Mouse (Mus musculus): ENCODE results near the gene Cpe. TPM values are rescaled to one million over a fixed set of nuclear protein-coding genes. Genes with fewer than 3 reads are reported as not detected.
A peak's percentile ranks its signal among the peaks of the same experiment; 100 is the strongest.

Gene Cpe
- total RNA-seq (2014; fragmentation: Nextera tagmentation) (not detected in 2 replicates), total RNA-seq (2017) (not detected in 2 replicates)

GRCm38 (mm10) chr8:64692651-64693201 lies at the start of gene Cpe:
Gene Cpe, minus strand, starts transcription at chr8:64693054.
- ATAC-seq (replicated peaks; ENCODE audit: low FRiP score, low TSS enrichment, poor library complexity, severe bottlenecking): peak; percentile 98

GRCm38 (mm10) chr8:64740547-64741211 lies 47.8 kb upstream of the Cpe start:
- peak; percentile 77 for ATAC-seq (replicated peaks; ENCODE audit: low FRiP score, low TSS enrichment, poor library complexity, severe bottlenecking)

DNA sequence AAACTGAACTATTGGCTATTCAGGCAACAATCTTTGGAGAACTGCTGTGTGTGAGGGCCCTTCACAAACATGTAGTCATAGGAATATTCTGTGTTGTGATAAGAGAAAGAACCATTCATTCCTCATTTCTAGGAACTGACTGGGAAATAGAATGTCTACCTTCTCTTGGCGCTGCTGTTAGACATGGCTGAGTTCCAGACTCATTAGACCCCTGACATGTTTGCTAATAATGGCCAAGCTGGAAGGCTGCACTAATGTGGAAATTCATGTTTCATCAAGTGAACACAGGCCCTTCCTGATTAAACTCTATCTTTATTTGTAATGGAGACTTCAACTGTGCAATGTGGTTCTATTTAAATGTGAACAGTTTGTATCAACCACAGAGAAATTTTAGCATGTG lies 46.1 kb upstream of the Cpe start:
- ATAC-seq (replicated peaks; ENCODE audit: low FRiP score, low TSS enrichment, poor library complexity, severe bottlenecking): no peak

- no peak for ATAC-seq (replicated peaks; ENCODE audit: low FRiP score, low TSS enrichment, poor library complexity, severe bottlenecking)
Measured at GRCm38 (mm10) chr8:64736767-64737323, 44.0 kb upstream of the Cpe start.

GRCm38 (mm10) chr8:64735161-64735560 lies 42.3 kb upstream of the Cpe start:
- ATAC-seq (replicated peaks; ENCODE audit: low FRiP score, low TSS enrichment, poor library complexity, severe bottlenecking): peak; percentile 26

DNA sequence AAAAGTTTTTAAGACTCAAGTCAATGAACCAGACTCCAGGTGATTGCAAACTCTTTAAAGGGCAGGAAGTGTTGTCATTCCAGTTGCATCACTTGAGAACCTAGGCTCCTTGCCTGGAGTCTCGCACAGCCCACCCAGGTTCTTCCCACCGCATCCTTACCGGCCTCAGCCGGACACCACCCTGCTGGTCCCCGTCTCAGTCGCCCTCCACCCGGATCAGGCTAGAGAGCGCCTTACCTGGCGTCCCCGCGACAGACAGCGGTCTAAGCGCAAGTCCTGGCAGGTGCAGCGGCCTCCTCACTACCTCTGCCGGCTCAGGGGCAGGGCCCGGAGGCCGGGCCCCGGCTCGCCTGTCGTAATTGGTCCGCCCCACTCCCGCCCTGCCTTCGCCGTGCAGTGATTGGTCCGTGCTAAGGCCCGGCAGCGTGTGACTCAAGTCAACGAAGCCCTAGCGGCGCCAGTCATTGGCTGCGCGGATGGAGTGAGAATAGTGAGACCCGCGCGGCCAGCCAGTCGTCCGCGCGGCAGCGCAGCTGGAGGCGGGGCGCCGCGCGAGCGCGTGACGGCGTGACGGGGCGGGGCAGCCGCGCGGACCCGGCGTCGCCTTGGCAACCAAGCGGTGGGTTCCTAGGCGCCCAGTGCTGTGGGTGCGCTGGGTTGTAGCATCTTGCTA lies 40.6 kb upstream of the Cpe start, which contains the start of gene Msmo1:
Gene Msmo1, minus strand, starts transcription at position 522 of the 673 bp plus-strand sequence.
- ATAC-seq (replicated peaks; ENCODE audit: low FRiP score, low TSS enrichment, poor library complexity, severe bottlenecking): peak; percentile 99

GRCm38 (mm10) chr8:64732596-64732995 lies 39.7 kb upstream of the Cpe start:
- no peak for ATAC-seq (replicated peaks; ENCODE audit: low FRiP score, low TSS enrichment, poor library complexity, severe bottlenecking)

- ATAC-seq (replicated peaks; ENCODE audit: low FRiP score, low TSS enrichment, poor library complexity, severe bottlenecking): no peak
Measured at GRCm38 (mm10) chr8:64728156-64728555, 35.3 kb upstream of the Cpe start.

DNA sequence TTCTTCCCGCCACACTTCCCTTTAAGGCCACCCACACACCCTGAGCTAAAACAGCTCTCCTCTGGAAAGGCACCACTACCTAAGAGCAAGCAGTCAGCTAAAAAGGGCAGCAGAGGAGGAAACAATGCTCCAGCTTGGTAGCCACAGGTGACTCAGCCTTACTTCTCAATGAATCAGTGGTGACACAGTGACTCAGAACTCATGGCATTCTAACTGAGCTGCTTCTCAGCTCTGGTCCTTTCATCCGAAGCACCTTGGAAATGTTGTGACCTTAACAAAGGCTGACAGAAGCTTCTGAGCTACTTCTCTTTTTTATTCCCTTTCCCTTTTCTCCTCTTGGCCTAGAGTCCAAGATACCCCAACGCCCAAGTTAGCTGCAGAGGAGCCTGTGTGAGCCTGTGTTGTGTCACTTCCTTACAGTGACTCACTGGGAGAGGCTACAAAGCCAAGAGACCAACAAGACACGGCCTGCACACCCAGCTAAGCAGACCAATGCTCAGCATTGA lies 33.4 kb upstream of the Cpe start:
- ATAC-seq (replicated peaks; ENCODE audit: low FRiP score, low TSS enrichment, poor library complexity, severe bottlenecking): no peak

DNA sequence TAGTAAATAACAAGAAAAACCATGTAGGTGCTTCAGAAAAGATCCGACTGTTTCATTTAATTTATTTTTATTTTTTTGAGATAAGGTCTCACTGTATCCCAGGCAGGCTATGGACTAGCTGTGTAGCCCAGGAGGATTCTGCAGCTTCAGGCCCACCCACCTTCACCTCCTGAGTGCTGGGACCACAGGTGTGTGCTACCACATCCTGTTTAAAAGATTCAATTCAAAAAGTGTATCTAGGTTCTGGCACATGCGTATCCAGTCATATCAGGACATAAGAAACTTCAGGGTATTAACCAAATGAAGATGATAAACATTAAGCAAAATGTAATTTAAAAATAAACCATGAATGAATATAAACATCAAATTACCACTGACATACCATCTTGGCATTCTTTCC lies 30.4 kb upstream of the Cpe start:
- ATAC-seq (replicated peaks; ENCODE audit: low FRiP score, low TSS enrichment, poor library complexity, severe bottlenecking): no peak

DNA sequence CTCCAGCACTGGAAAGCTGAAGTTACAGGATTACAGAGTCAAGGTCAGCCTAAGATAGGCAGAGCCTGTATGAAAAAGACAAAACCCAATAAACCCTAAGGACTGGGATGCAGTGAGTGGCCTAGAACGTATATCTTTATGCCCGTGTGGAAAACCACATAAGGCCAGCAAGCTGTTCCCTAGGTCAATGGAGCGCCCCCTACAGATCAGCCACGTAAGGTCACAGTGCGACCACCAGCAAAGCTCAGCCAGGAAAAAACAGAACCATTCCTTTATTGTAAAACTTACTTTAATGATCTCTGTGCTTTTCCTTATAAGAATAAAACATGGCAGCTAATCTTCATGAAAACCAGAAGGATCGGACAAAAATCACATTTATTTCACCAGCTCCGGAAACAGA lies 25.0 kb upstream of the Cpe start:
- no peak for ATAC-seq (replicated peaks; ENCODE audit: low FRiP score, low TSS enrichment, poor library complexity, severe bottlenecking)

GRCm38 (mm10) chr8:64712499-64712898 lies 19.6 kb upstream of the Cpe start:
- no peak for ATAC-seq (replicated peaks; ENCODE audit: low FRiP score, low TSS enrichment, poor library complexity, severe bottlenecking)

DNA sequence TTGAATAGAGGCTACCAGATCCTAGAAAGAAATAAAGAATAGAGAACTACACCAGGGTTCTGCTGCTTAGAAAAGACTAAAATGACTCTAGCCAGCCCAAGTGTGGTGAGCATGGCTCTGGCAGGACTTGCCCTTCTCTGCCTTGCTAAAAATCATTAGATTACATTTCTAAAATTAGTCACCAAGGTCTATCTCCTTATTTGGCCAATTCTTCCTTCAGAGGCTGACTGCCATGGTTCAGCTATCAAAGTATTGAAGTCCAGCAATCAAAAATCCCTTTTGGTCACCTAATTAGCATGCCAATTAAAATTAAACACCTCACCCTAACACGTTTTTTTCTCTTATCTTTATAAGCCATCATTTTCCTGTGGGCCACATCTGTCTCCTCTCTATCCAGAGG lies 18.7 kb upstream of the Cpe start:
- ATAC-seq (replicated peaks; ENCODE audit: low FRiP score, low TSS enrichment, poor library complexity, severe bottlenecking): no peak

DNA sequence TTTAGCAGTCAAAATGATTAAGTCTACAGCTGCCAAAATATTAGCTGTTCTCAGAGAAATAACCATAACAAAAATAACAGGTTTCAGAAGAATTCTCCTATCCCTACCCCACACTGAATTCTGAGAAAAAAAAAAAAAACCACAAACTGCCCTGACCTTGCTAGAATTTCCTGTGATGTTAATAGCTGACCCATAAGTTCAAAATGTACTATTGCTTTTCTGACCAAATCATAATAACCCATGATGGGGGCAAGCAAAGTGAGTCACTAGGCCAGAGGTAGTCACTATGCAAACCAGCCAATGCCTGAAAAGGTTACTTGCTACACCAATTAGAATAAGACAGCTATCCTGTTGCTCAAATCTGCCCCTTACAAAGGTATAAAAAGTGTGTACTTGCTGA lies 14.6 kb upstream of the Cpe start:
- no peak for ATAC-seq (replicated peaks; ENCODE audit: low FRiP score, low TSS enrichment, poor library complexity, severe bottlenecking)

DNA sequence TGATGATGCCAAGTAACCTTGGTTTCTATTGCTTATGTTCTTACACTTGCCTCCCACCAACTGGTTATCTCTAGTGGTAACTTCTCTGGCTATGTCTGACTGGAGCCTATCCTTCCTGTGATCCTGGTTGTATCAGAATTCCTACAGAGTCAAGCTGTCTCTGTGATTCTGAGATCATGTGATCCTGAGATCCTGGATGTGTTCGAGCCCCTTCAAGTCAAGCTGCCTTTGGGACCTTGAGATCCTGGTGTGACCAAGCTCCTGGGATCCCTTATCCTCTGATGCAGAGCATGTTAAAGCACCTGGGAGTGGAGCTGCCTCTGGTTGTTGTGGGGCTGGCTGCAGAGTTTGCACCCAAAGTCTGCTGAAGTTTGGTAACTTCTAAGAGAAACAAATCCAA lies 10.3 kb upstream of the Cpe start:
- ATAC-seq (replicated peaks; ENCODE audit: low FRiP score, low TSS enrichment, poor library complexity, severe bottlenecking): no peak

- ATAC-seq (replicated peaks; ENCODE audit: low FRiP score, low TSS enrichment, poor library complexity, severe bottlenecking): no peak
Measured at GRCm38 (mm10) chr8:64691591-64692401, 1.1 kb downstream of the Cpe start.

DNA sequence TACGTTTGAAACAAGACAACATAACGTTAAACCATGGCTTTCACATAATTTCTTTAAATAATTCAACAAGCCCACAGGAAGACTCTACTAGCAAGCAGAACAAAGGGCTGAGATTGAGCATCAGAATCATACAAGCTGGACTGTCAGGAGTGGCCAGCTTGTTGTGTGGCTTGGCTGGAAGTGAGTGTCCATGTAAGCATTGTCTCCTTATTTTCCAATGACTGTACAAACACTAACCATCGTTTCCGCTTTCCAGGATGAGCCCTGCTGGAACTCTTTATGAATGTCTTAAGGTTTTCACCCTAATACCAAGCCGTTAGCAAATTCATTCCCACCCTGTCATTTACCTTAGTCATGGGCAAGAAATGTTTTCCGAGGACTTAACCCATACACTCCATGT lies 2.0 kb downstream of the Cpe start:
- ATAC-seq (replicated peaks; ENCODE audit: low FRiP score, low TSS enrichment, poor library complexity, severe bottlenecking): no peak

DNA sequence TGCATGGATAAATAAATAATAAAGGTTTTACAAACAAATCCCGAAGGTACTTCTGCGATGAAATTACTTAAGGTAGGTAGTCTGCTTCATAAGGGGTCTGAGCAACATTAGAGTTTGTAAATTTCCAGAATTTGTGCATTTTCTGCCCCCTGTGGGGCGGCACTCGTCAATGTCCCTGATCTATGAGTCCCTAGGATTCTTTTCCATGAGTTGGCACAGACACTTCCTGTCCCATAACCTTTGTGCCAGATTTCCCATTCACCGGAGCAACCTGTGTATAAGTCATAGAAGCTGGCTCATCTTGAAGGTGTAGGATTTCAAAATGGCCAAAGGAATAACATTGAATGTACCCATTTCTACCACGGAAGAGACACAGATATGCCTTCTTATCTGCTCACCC lies 2.5 kb downstream of the Cpe start:
- no peak for ATAC-seq (replicated peaks; ENCODE audit: low FRiP score, low TSS enrichment, poor library complexity, severe bottlenecking)

DNA sequence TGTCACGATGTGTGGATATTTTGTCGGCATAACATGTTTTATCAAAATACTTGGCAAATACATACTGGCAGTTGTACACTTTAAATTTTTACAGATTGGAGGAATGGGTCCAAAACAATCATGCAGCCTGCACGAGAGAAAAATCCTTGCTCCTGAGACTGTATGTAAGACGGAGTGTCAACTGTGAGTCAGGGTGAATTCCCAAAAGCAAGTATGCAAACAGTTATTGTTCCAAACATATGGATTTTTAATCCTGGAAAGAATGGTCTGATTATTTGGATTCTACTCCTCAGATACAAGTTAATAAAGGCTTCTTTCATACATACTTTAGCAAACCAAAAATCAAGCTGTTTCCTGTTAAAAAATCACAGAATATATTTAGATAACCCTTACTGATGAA lies 4.1 kb downstream of the Cpe start:
- no peak for ATAC-seq (replicated peaks; ENCODE audit: low FRiP score, low TSS enrichment, poor library complexity, severe bottlenecking)

GRCm38 (mm10) chr8:64688161-64688560 lies 4.7 kb downstream of the Cpe start:
- ATAC-seq (replicated peaks; ENCODE audit: low FRiP score, low TSS enrichment, poor library complexity, severe bottlenecking): no peak

Measured in megakaryocyte-erythroid progenitor cell, adult 5-6 weeks (primary cell).